Mouse (Mus musculus): ENCODE measurements at regions not wholly inside any gene's neighbourhood (a gene's known extent, or its start where the extent isn't known, plus 50 kb on each side); places are given as distances from the start of the nearest gene placed in this dataset.

DNA sequence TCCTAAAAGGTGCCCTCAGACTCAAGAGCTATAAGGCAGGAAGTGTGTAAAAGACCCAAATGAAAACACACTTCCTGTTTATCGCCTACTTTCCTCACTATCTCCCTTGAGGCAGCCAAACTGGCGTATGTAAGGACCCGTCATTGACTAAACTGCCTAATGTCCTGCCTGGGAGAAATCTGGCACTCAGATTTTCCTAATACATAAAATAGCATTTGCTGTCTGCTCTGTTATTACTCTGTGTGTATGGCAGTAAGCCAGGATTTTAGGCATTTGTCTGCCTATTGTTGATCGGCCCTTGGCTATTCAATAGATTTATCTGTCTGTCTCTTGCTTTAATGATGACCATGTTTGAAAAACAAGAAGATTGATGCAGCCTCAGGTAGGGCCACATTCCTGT, 857.8 kb downstream of the Kcna4 start:
- TF ChIP-seq POLR2A (IDR thresholded peaks at IDR 0.05; ENCODE audit: borderline replicate concordance, extremely low read depth, insufficient read depth, insufficient read length, poor library complexity, severe bottlenecking) (no peak), CTCF (IDR thresholded peaks at IDR 0.05; ENCODE audit: borderline replicate concordance, extremely low read depth, insufficient read depth, insufficient read length) (no peak)
